8 mouse cellular contexts compared by ENCODE assay signal in genomic region chr7:89477294-89477999, GRCm38 (mm10). TPM values are rescaled to one million over a fixed set of nuclear protein-coding genes. Genes with fewer than 3 reads are reported as not detected.
DNase-seq lines count a peak whose midpoint lies in the region; ATAC-seq lines count a peak whose summit lies in the region.

No protein-coding gene starts in this region.

- H3K9me3 ChIP-seq in limb, embryonic 11.5 days (ENCODE audit: control insufficient read depth, low read length) = no peaks in the 10 kb centered on the region
- H3K9me3 ChIP-seq in limb, embryonic 10.5 days (replicated peaks) = no peaks in the 10 kb centered on the region
- H3K9me3 ChIP-seq in intestine, embryonic 16.5 days (ENCODE audit: control insufficient read depth, low read length) = no peaks in the 10 kb centered on the region
- no peaks in the 10 kb centered on the region for H3K9me3 ChIP-seq in liver, embryonic 16.5 days (replicated peaks; ENCODE audit: control insufficient read depth, low read length)
- no peaks in the 10 kb centered on the region for H3K9me3 ChIP-seq in neural tube, embryonic 15.5 days (replicated peaks)

- WGBS in limb, embryonic 11.5 days = 18% methylated on average over 1 of the region's 1 CpGs
- WGBS in limb, embryonic 10.5 days = 14% methylated on average over 1 of the region's 1 CpGs
- WGBS in intestine, embryonic 16.5 days = 5% methylated on average over 1 of the region's 1 CpGs
- 12% methylated on average over 1 of the region's 1 CpGs for WGBS in liver, embryonic 16.5 days (ENCODE audit: insufficient replicate concordance)
- WGBS in neural tube, embryonic 15.5 days = 7% methylated on average over 1 of the region's 1 CpGs

- H3K9ac ChIP-seq in limb, embryonic 11.5 days (ENCODE audit: low read length) = no peak overlapping the region
- no peak overlapping the region for H3K9ac ChIP-seq in intestine, embryonic 16.5 days (ENCODE audit: low read depth, low read length)
- no peak overlapping the region for H3K9ac ChIP-seq in liver, embryonic 16.5 days (ENCODE audit: low read depth, low read length)
- no peak overlapping the region for H3K9ac ChIP-seq in neural tube, embryonic 15.5 days (replicated peaks)

- ATAC-seq in limb, embryonic 11.5 days (ENCODE audit: insufficient number of reproducible peaks, low FRiP score, low TSS enrichment, low read depth) = peak; percentile 38; the same call in 1 of the 2 replicates
- ATAC-seq in intestine, embryonic 16.5 days = peak; percentile 72
- peak; percentile 48 for ATAC-seq in liver, embryonic 16.5 days (ENCODE audit: low read depth)
- peak; percentile 92 for ATAC-seq in neural tube, embryonic 15.5 days (ENCODE audit: low FRiP score)

- peak; percentile 29 for DNase-seq in limb, embryonic 11.5 days (ENCODE audit: low spot score)
- DNase-seq in limb, embryonic 10.5 days (ENCODE audit: low spot score) = no peak
- peak; percentile 39 for DNase-seq in WW6 (ENCODE audit: low read depth, low spot score)
- DNase-seq in fat pad, adult 2 months (ENCODE audit: extremely low read depth, low read depth, low spot score) = peak; percentile 46
- no peak for DNase-seq in urinary bladder, adult 18-20 months (ENCODE audit: low spot score in 2 of 2)

- no peak overlapping the region for H3K27ac ChIP-seq in limb, embryonic 11.5 days (replicated peaks; ENCODE audit: low read depth, low read length)
- no peak overlapping the region for H3K27ac ChIP-seq in limb, embryonic 10.5 days
- H3K27ac ChIP-seq in intestine, embryonic 16.5 days (ENCODE audit: low read length) = no peak overlapping the region
- no peak overlapping the region for H3K27ac ChIP-seq in liver, embryonic 16.5 days (ENCODE audit: low read length)
- H3K27ac ChIP-seq in neural tube, embryonic 15.5 days (replicated peaks) = no peak overlapping the region

- H3K4me1 ChIP-seq in limb, embryonic 11.5 days (ENCODE audit: control insufficient read depth, insufficient read depth, low read length) = no peaks in the 10 kb centered on the region
- H3K4me1 ChIP-seq in limb, embryonic 10.5 days = peaks cover 12% of the 10 kb centered on the region
- no peaks in the 10 kb centered on the region for H3K4me1 ChIP-seq in intestine, embryonic 16.5 days (ENCODE audit: control insufficient read depth, insufficient read depth, low read length)
- H3K4me1 ChIP-seq in liver, embryonic 16.5 days (ENCODE audit: control insufficient read depth, low read depth, low read length) = no peaks in the 10 kb centered on the region
- H3K4me1 ChIP-seq in neural tube, embryonic 15.5 days = no peaks in the 10 kb centered on the region

- H3K36me3 ChIP-seq in limb, embryonic 11.5 days (ENCODE audit: control insufficient read depth, insufficient read depth, low read length) = no peaks in the 10 kb centered on the region
- H3K36me3 ChIP-seq in limb, embryonic 10.5 days = no peaks in the 10 kb centered on the region
- H3K36me3 ChIP-seq in intestine, embryonic 16.5 days (ENCODE audit: control insufficient read depth, insufficient read depth, low read length) = no peaks in the 10 kb centered on the region
- H3K36me3 ChIP-seq in liver, embryonic 16.5 days (ENCODE audit: control insufficient read depth, insufficient read depth) = no peaks in the 10 kb centered on the region
- no peaks in the 10 kb centered on the region for H3K36me3 ChIP-seq in neural tube, embryonic 15.5 days

- H3K4me2 ChIP-seq in limb, embryonic 11.5 days (ENCODE audit: low read depth, severe bottlenecking) = no peak overlapping the region
- no peak overlapping the region for H3K4me2 ChIP-seq in intestine, embryonic 16.5 days (ENCODE audit: low read depth, low read length)
- H3K4me2 ChIP-seq in liver, embryonic 16.5 days (ENCODE audit: low read depth, low read length) = no peak overlapping the region
- no peak overlapping the region for H3K4me2 ChIP-seq in neural tube, embryonic 15.5 days

- no peaks in the 10 kb centered on the region for H3K27me3 ChIP-seq in limb, embryonic 11.5 days (ENCODE audit: control insufficient read depth, insufficient read depth, low read length)
- no peaks in the 10 kb centered on the region; the same call in 1 of the 2 replicates for H3K27me3 ChIP-seq in limb, embryonic 10.5 days (ENCODE audit: low read depth, poor library complexity, severe bottlenecking)
- H3K27me3 ChIP-seq in intestine, embryonic 16.5 days (replicated peaks; ENCODE audit: control insufficient read depth, insufficient read depth, low read length) = no peaks in the 10 kb centered on the region
- no peaks in the 10 kb centered on the region for H3K27me3 ChIP-seq in liver, embryonic 16.5 days (ENCODE audit: control insufficient read depth, insufficient read depth, low read depth, low read length)
- 0 out of 2 replicates have a peak, but pooled peaks cover 2% of the 10 kb centered on the region for H3K27me3 ChIP-seq in neural tube, embryonic 15.5 days (replicated peaks)

- no peak overlapping the region for H3K4me3 ChIP-seq in limb, embryonic 11.5 days (ENCODE audit: low read depth, low read length)
- H3K4me3 ChIP-seq in limb, embryonic 10.5 days = no peak overlapping the region
- H3K4me3 ChIP-seq in intestine, embryonic 16.5 days (ENCODE audit: low read length) = no peak overlapping the region
- H3K4me3 ChIP-seq in liver, embryonic 16.5 days (ENCODE audit: low read depth, low read length) = no peak overlapping the region
- no peak overlapping the region for H3K4me3 ChIP-seq in neural tube, embryonic 15.5 days (replicated peaks)

RNA-seq across cellular contexts. Expression of gene Prss23, which starts 49.5 kb away (rescaled TPM):
- 11.7 and 14.9 TPM in 2 replicates for polyA plus RNA-seq in limb, embryonic 11.5 days (2014; fragmentation: Nextera tagmentation; extraction: Ambion mirVana)
- 10.7 and 12.0 TPM in 2 replicates for polyA plus RNA-seq in limb, embryonic 10.5 days (2016; fragmentation: Nextera tagmentation; extraction: Ambion mirVana)
- 84.9 and 86.9 TPM in 2 replicates for polyA plus RNA-seq in intestine, embryonic 16.5 days (2015; fragmentation: Nextera tagmentation; extraction: Ambion mirVana)
- 4.6 and 5.0 TPM in 2 replicates for polyA plus RNA-seq in liver, embryonic 16.5 days (2015; fragmentation: Nextera tagmentation; extraction: Ambion mirVana)
- polyA plus RNA-seq in neural tube, embryonic 15.5 days (2015; fragmentation: Nextera tagmentation; extraction: Ambion mirVana) = 15.5 and 27.6 TPM in 2 replicates

Comparison
In these comparisons a context has a peak if more than half of its experiments do, and no peak if none do; other contexts are left out.
1. DNase-seq: peak in limb, embryonic 11.5 days (single experiment), WW6 (single experiment) and fat pad, adult 2 months (single experiment); none in limb, embryonic 10.5 days (single experiment) and urinary bladder, adult 18-20 months (0 of 2).
2. ATAC-seq: peak in every context shown above with its lines; median percentile 92 in neural tube, embryonic 15.5 days; 72 in intestine, embryonic 16.5 days; 48 in liver, embryonic 16.5 days; 38 in limb, embryonic 11.5 days.